Mouse (Mus musculus): ENCODE results near the gene Jade1.
A peak's percentile ranks its signal among the peaks of the same experiment; 100 is the strongest.

Jade1 gene

GRCm38 (mm10) chr3:41574720-41575435, 19.3 kb downstream of the Jade1 start:
- DNase-seq (ENCODE audit: extremely low read depth, insufficient read length, low spot score) = no peak

GRCm38 (mm10) chr3:41575971-41576370, 20.4 kb downstream of the Jade1 start:
- no peak for DNase-seq (ENCODE audit: extremely low read depth, insufficient read length, low spot score)

- DNase-seq (ENCODE audit: extremely low read depth, insufficient read length, low spot score) = no peak
These were observed 21.7 kb downstream of the Jade1 start for GRCm38 (mm10) chr3:41577240-41577639.

- DNase-seq (ENCODE audit: extremely low read depth, insufficient read length, low spot score) = no peak
These were observed 24.3 kb downstream of the Jade1 start for GRCm38 (mm10) chr3:41579873-41580272.

- DNase-seq (ENCODE audit: extremely low read depth, insufficient read length, low spot score) = no peak
These were observed 25.1 kb downstream of the Jade1 start for GRCm38 (mm10) chr3:41580401-41581323.

GRCm38 (mm10) chr3:41581436-41581835, 25.9 kb downstream of the Jade1 start:
- no peak for DNase-seq (ENCODE audit: extremely low read depth, insufficient read length, low spot score)

- DNase-seq (ENCODE audit: extremely low read depth, insufficient read length, low spot score) = no peak
These were observed 26.7 kb downstream of the Jade1 start for GRCm38 (mm10) chr3:41582256-41582655.

- DNase-seq (ENCODE audit: extremely low read depth, insufficient read length, low spot score) = no peak
These were observed 27.6 kb downstream of the Jade1 start for GRCm38 (mm10) chr3:41583092-41583491.

- no peak for DNase-seq (ENCODE audit: extremely low read depth, insufficient read length, low spot score)
These were observed 28.1 kb downstream of the Jade1 start for GRCm38 (mm10) chr3:41583621-41584020.

- no peak for DNase-seq (ENCODE audit: extremely low read depth, insufficient read length, low spot score)
These were observed 30.0 kb downstream of the Jade1 start for GRCm38 (mm10) chr3:41585548-41585947.

GRCm38 (mm10) chr3:41586330-41586729, 30.8 kb downstream of the Jade1 start:
- no peak for DNase-seq (ENCODE audit: extremely low read depth, insufficient read length, low spot score)

- peak; percentile 39 for DNase-seq (ENCODE audit: extremely low read depth, insufficient read length, low spot score)
These were observed 31.4 kb downstream of the Jade1 start for GRCm38 (mm10) chr3:41586917-41587316.

GRCm38 (mm10) chr3:41587588-41587987, 32.1 kb downstream of the Jade1 start:
- DNase-seq (ENCODE audit: extremely low read depth, insufficient read length, low spot score) = no peak

GRCm38 (mm10) chr3:41588495-41588894, 33.0 kb downstream of the Jade1 start:
- no peak for DNase-seq (ENCODE audit: extremely low read depth, insufficient read length, low spot score)

GRCm38 (mm10) chr3:41589246-41589914, 33.8 kb downstream of the Jade1 start:
- no peak for DNase-seq (ENCODE audit: extremely low read depth, insufficient read length, low spot score)

GRCm38 (mm10) chr3:41589988-41590387, 34.5 kb downstream of the Jade1 start:
- no peak for DNase-seq (ENCODE audit: extremely low read depth, insufficient read length, low spot score)

GRCm38 (mm10) chr3:41590695-41591559, 35.4 kb downstream of the Jade1 start:
- DNase-seq (ENCODE audit: extremely low read depth, insufficient read length, low spot score) = no peak

GRCm38 (mm10) chr3:41591651-41592170, 36.2 kb downstream of the Jade1 start:
- no peak for DNase-seq (ENCODE audit: extremely low read depth, insufficient read length, low spot score)

GRCm38 (mm10) chr3:41592805-41593204, 37.3 kb downstream of the Jade1 start:
- no peak for DNase-seq (ENCODE audit: extremely low read depth, insufficient read length, low spot score)
